Mouse (Mus musculus) ES-Bruce4 (cell line): ENCODE results near the gene Atxn2. TPM values are rescaled to one million over a fixed set of nuclear protein-coding genes. Genes with fewer than 3 reads are reported as not detected.
"Not testable (repeated sequence)": the region's sequence is repeated elsewhere in the genome, so short reads cannot be mapped to it uniquely, and the experiment has no call there.

Experiments
- H3K27ac ChIP-seq: 2 replicates; pipeline ENCODE4 v1.5.1; 2012; ENCODE audit warnings: low read length, inconsistent platforms; ENCODE audit not compliant: insufficient read depth
- H3K27me3 ChIP-seq: 2 replicates; pipeline ENCODE4 v1.6.1; 2012; ENCODE audit warnings: mild to moderate bottlenecking, low read length, inconsistent platforms; ENCODE audit not compliant: control insufficient read depth, poor library complexity, insufficient read depth, severe bottlenecking
- H3K36me3 ChIP-seq: 2 replicates; pipeline ENCODE4 v1.6.1; 2012; ENCODE audit warnings: inconsistent platforms, mild to moderate bottlenecking, low read length, moderate library complexity; ENCODE audit not compliant: control insufficient read depth, poor library complexity, insufficient read depth, severe bottlenecking
- H3K4me1 ChIP-seq: one replicate; pipeline ENCODE4 v1.8.1; 2011; ENCODE audit warnings: low read length; ENCODE audit not compliant: control insufficient read depth, insufficient read depth
- H3K4me3 ChIP-seq: 2 replicates; pipeline ENCODE4 v1.5.1; 2011; ENCODE audit warnings: low read depth, mild to moderate bottlenecking, low read length
- H3K9ac ChIP-seq: 2 replicates; pipeline ENCODE4 v1.6.1; 2012; ENCODE audit warnings: low read depth, mild to moderate bottlenecking, inconsistent platforms; ENCODE audit not compliant: poor library complexity, severe bottlenecking
- H3K9me3 ChIP-seq: replicated peaks from 2 replicates; pipeline ENCODE4 v1.6.1; 2012; ENCODE audit warnings: mild to moderate bottlenecking, low read length, inconsistent platforms; ENCODE audit not compliant: control insufficient read depth, poor library complexity, insufficient read depth, severe bottlenecking
- CTCF ChIP-seq: IDR thresholded peaks from one replicate; pipeline ENCODE4 v1.8.1; 2011; ENCODE audit warnings: low read depth, low read length
- EP300 ChIP-seq: IDR thresholded peaks from 2 replicates; pipeline ENCODE4 v1.6.1; 2011; ENCODE audit warnings: low read depth, low read length; ENCODE audit not compliant: insufficient read depth
- POLR2A ChIP-seq: IDR thresholded peaks from one replicate; pipeline ENCODE4 v1.8.1; 2011; ENCODE audit warnings: low read length; ENCODE audit not compliant: insufficient read depth
- polyA plus RNA-seq: library from polyadenylated mRNA; stranded (reverse); fragments of >200 nt; gene quantifications from 2 replicates; pipeline ENCODE4 v1.2.4, GENCODE M21; 2011; ENCODE audit warnings: low read depth; ENCODE audit not compliant: missing spikeins, insufficient read depth, insufficient read length

Gene Atxn2
- polyA plus RNA-seq, 1 experiment = 284 TPM

GRCm38 (mm10) chr5:121846322-121846721 is 135.2 kb downstream of the Atxn2 start:
- TF ChIP-seq POLR2A (no peak), EP300 (no peak), CTCF (no peak)
- H3K9me3 ChIP-seq = no peaks in the 10 kb centered on the region
- 0 out of 2 replicates have a peak overlapping the region, but pooled peaks have one; percentile 19 for H3K4me3 ChIP-seq
- no peaks in the 10 kb centered on the region for H3K36me3 ChIP-seq
- H3K27ac ChIP-seq = no peak overlapping the region
- H3K9ac ChIP-seq = no peak overlapping the region
- H3K27me3 ChIP-seq = no peaks in the 10 kb centered on the region
- peaks cover 6% of the 10 kb centered on the region for H3K4me1 ChIP-seq

DNA sequence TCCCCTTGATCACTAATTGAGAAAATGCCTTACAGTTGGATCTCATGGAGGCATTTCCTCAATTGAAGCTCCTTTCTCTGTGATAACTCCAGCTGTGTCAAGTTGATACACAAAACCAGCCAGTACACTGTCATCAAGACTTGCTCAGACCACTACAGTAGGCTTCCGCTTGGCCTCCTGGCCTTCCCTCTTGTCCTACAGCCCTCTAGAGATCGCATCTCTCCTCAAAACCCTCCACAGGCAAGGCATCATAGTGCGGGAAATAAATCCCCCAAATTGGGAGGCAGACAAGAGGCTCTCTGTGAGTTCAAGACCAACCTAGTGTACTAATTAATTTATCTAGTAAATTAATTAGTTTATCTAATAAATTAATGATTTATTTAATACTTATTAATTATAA is 136.1 kb downstream of the Atxn2 start:
- H3K36me3 ChIP-seq, H3K4me1 ChIP-seq, H3K27me3 ChIP-seq, H3K9ac ChIP-seq, H3K4me3 ChIP-seq, H3K27ac ChIP-seq, H3K9me3 ChIP-seq: not testable (repeated sequence)

DNA sequence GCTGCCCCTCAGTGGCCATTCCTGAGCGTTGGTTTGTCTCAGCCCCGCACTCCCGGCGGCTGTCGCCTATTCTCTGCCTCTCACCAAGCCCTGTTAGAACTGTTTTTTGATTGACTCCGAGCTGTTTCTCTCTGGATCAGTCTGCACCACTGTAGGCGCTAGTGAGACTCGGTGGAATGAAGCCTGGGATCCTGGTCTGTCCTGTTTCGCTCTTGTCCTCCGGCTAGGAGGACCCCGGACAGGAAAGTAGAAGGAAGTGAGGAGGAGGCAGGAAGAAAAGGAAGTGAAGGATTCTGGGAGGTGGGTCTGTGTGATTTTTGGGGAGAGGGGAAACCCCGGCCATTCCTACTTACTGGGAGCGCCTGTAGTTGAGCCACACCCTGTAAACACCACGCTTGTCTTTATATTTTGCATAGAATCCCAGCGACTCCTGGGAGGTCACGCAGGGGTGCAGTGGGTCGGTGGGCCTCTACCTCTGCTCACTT is 136.9 kb downstream of the Atxn2 start:
- no peaks in the 10 kb centered on the region for H3K27me3 ChIP-seq
- no peaks in the 10 kb centered on the region for H3K36me3 ChIP-seq
- peak overlapping the region; percentile 81 for H3K9ac ChIP-seq
- TF ChIP-seq POLR2A (no peak), EP300 (no peak), CTCF (peak; percentile 4)
- peak overlapping the region; percentile 59 for H3K4me3 ChIP-seq
- no peaks in the 10 kb centered on the region for H3K9me3 ChIP-seq
- H3K4me1 ChIP-seq = peaks cover 6% of the 10 kb centered on the region
- H3K27ac ChIP-seq = peak overlapping the region; percentile 65

DNA sequence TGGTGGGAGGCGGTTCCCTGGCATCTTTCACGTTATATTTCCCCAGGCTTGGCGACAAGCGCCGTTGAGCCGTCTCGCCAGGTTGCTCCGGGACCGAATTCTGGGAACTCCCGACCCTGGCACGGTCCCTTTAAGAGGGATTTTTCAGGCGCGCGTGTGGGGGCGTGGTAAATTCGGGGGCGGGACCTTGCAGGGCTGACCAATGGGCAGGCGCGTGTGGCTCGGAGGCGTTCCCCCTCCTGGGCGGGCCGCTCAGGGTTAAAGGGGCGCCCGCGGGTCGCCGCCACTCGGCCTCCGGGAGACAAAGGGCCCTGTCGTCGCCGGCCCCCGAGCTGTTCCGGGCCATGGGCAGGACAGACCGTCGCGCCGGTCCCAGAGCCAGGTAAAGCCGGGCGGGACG is 137.6 kb downstream of the Atxn2 start, which contains the start of gene Pheta1:
Gene Pheta1 (plus strand): TSS at position 242 of the 400 bp plus-strand sequence.
- TF ChIP-seq CTCF = no peak
- TF ChIP-seq POLR2A = peak; percentile 76
- no peaks in the 10 kb centered on the region for H3K36me3 ChIP-seq
- H3K27me3 ChIP-seq = no peaks in the 10 kb centered on the region
- H3K4me3 ChIP-seq = peak within 1 kb of the TSS; percentile 89
- H3K27ac ChIP-seq = peak within 1 kb of the TSS; percentile 65
- peak within 1 kb of the TSS; percentile 81 for H3K9ac ChIP-seq
- peaks cover 4% of the 10 kb centered on the region for H3K4me1 ChIP-seq
- H3K9me3 ChIP-seq = no peaks in the 10 kb centered on the region

DNA sequence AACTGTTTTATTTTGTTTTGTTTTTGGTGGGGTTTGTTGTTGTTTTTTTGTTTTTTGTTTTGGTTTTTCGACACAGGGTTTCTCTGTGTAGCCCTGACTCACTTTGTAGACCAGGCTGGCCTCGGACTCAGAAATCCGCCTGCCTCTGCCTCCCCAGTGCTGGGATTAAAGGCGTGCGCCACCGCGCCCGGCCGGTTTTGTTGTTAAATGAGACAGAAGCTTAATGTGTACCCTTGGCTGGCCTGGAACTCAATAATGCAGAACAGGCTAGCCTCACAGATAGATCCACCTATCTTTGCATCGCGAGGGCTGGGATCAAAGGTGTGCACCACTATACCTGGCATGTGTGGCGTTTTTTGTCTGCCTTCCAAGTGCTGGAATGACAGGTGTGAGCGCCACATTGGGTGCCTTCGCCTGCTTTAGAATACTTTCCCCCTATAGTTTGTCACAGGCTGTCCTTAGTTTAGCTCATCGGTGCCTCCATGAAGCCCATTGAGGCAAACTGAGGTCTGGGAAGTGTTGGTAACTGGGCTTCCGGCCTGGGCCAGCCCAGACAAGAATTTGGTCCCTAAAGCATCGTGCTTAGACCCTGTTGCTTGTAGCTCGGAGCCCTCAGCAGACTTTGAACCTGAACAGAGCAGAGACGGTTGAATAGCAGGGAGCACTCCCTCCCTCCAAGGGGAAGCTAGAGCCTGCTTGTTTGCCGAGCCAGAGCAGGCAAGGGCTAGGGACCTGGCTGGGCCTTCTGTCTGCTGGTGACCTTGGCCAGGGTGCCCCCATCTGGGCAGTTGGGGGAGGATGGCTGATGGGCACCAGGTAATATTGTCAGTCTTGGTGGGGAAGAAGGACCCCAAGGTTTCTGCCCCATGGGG is 138.6 kb downstream of the Atxn2 start:
- Histone ChIP-seq H3K9ac (peak overlapping the region; percentile 81), H3K27ac (no peak overlapping the region)

GRCm38 (mm10) chr5:121853368-121854051 is 142.4 kb downstream of the Atxn2 start:
- Histone ChIP-seq H3K27ac (no peak overlapping the region), H3K9me3 (no peaks in the 10 kb centered on the region), H3K36me3 (no peaks in the 10 kb centered on the region), H3K4me1 (no peaks in the 10 kb centered on the region), H3K27me3 (no peaks in the 10 kb centered on the region), H3K9ac (no peak overlapping the region), H3K4me3 (no peak overlapping the region; the same call in 1 of the 2 replicates)
- TF ChIP-seq CTCF = no peak
- no peak for TF ChIP-seq POLR2A
- TF ChIP-seq EP300 = no peak

More for the DNA sequence above, 138.6 kb downstream of the Atxn2 start:
- peak overlapping the region; percentile 89 for H3K4me3 ChIP-seq
- no peaks in the 10 kb centered on the region for H3K9me3 ChIP-seq
- H3K27me3 ChIP-seq = no peaks in the 10 kb centered on the region
- TF ChIP-seq EP300 (no peak), CTCF (peak; percentile 0)
- no peaks in the 10 kb centered on the region for H3K36me3 ChIP-seq
- no peaks in the 10 kb centered on the region for H3K4me1 ChIP-seq
